Mouse (Mus musculus) E14TG2a.4 (cell line): ENCODE measurements around the gene Cdc34b.

ENCODE experiments used
- CTCF ChIP-seq: conservative IDR thresholded peaks from 2 replicates; pipeline ENCODE4 v1.5.1; 2014; ENCODE audit warnings: low read length
- POU5F1 ChIP-seq: IDR thresholded peaks from 2 replicates; pipeline ENCODE4 v1.6.1; 2014; ENCODE audit warnings: low read length, borderline replicate concordance

GRCm38 (mm10) chr11:94717239-94717638, 24.3 kb upstream of the Cdc34b start:
- TF ChIP-seq CTCF (no peak), POU5F1 (no peak)
